Mouse (Mus musculus): ENCODE data around the gene Ptprg. TPM values are rescaled to one million over a fixed set of nuclear protein-coding genes. Genes with fewer than 3 reads are reported as not detected.

The Ptprg gene
- total and polyA plus RNA-seq, 3 experiments: not detected

GRCm38 (mm10) chr14:11828086-11828485 is 274.8 kb downstream of the Ptprg start:
- Histone ChIP-seq H3K4me3 (ENCODE audit: control insufficient read depth in 1 of 2, insufficient read depth in 1 of 2, low read depth in 2 of 2, low read length in 2 of 2) (no peak overlapping the region), H3K36me3 (ENCODE audit: control insufficient read depth in 1 of 2, insufficient read depth in 2 of 2, low read length in 2 of 2) (no peaks in the 10 kb centered on the region), H3K9me3 (replicated peaks; ENCODE audit: insufficient read depth, low read length) (no peaks in the 10 kb centered on the region), H3K27me3 (ENCODE audit: control insufficient read depth in 1 of 2, insufficient read depth in 2 of 2, low read length in 2 of 2) (no peaks in the 10 kb centered on the region), H3K4me1 (ENCODE audit: control insufficient read depth in 1 of 2, insufficient read depth in 2 of 2, low read length in 2 of 2) (no peaks in the 10 kb centered on the region), H3K27ac (ENCODE audit: control insufficient read depth, low read depth, low read length) (no peak overlapping the region), H3K9ac (ENCODE audit: control insufficient read depth, low read depth, low read length, poor library complexity, severe bottlenecking) (no peak overlapping the region), H3K79me2 (ENCODE audit: control insufficient read depth, insufficient read depth, low read length, poor library complexity) (no peaks in the 10 kb centered on the region)
- DNase-seq (ENCODE audit: low read depth, low spot score): no peak
- no peak for TF ChIP-seq HCFC1 (IDR thresholded peaks at IDR 0.05; ENCODE audit: low read depth, low read length)
- no peak for TF ChIP-seq POLR2AphosphoS5 (IDR thresholded peaks at IDR 0.05; ENCODE audit: borderline replicate concordance, low read depth, low read length)
- TF ChIP-seq CTCF (IDR thresholded peaks at IDR 0.05 in 2 of 3, conservative IDR thresholded peaks at IDR 0.05 in 1 of 3; ENCODE audit: control insufficient read depth in 1 of 3, insufficient read depth in 1 of 3, low read depth in 2 of 3, low read length in 3 of 3, poor library complexity in 1 of 3, severe bottlenecking in 1 of 3): no peak
- TF ChIP-seq BHLHE40 (IDR thresholded peaks at IDR 0.05; ENCODE audit: borderline replicate concordance, low read depth, low read length): no peak
- no peak for TF ChIP-seq CHD1 (IDR thresholded peaks at IDR 0.05; ENCODE audit: low read depth, low read length)
- TF ChIP-seq MAZ (IDR thresholded peaks at IDR 0.05; ENCODE audit: low read depth, low read length): no peak
- no peak for TF ChIP-seq CHD2 (IDR thresholded peaks at IDR 0.05; ENCODE audit: low read length)
- no peak for TF ChIP-seq JUND (IDR thresholded peaks at IDR 0.05; ENCODE audit: low read depth, low read length)
- no peak for TF ChIP-seq E2F4 (IDR thresholded peaks at IDR 0.05; ENCODE audit: borderline replicate concordance, low read depth, low read length)
- no peak for TF ChIP-seq ZNF384 (IDR thresholded peaks at IDR 0.05; ENCODE audit: low read depth, low read length)
- TF ChIP-seq TCF12 (IDR thresholded peaks at IDR 0.05; ENCODE audit: low read depth, low read length): no peak

- no peaks in the 10 kb centered on the region for H3K9me3 ChIP-seq (replicated peaks; ENCODE audit: insufficient read depth, low read length)
- H3K4me1 ChIP-seq (ENCODE audit: control insufficient read depth in 1 of 2, insufficient read depth in 2 of 2, low read length in 2 of 2): no peaks in the 10 kb centered on the region
- H3K27me3 ChIP-seq (ENCODE audit: control insufficient read depth in 1 of 2, insufficient read depth in 2 of 2, low read length in 2 of 2): no peaks in the 10 kb centered on the region
These were observed 280.3 kb downstream of the Ptprg start for GRCm38 (mm10) chr14:11833678-11834077.

More at GRCm38 (mm10) chr14:11833678-11834077, 280.3 kb downstream of the Ptprg start:
- Histone ChIP-seq H3K36me3 (ENCODE audit: control insufficient read depth in 1 of 2, insufficient read depth in 2 of 2, low read length in 2 of 2) (no peaks in the 10 kb centered on the region), H3K27ac (ENCODE audit: control insufficient read depth, low read depth, low read length) (no peak overlapping the region), H3K4me3 (ENCODE audit: control insufficient read depth in 1 of 2, insufficient read depth in 1 of 2, low read depth in 2 of 2, low read length in 2 of 2) (no peak overlapping the region), H3K79me2 (ENCODE audit: control insufficient read depth, insufficient read depth, low read length, poor library complexity) (no peaks in the 10 kb centered on the region), H3K9ac (ENCODE audit: control insufficient read depth, low read depth, low read length, poor library complexity, severe bottlenecking) (no peak overlapping the region)
- TF ChIP-seq POLR2A (IDR thresholded peaks at IDR 0.05; ENCODE audit: control insufficient read depth in 1 of 2, insufficient read depth in 1 of 2, low read depth in 1 of 2, low read length in 2 of 2, poor library complexity in 1 of 2) (no peak), SIN3A (IDR thresholded peaks at IDR 0.05; ENCODE audit: low read length) (no peak), POLR2AphosphoS5 (IDR thresholded peaks at IDR 0.05; ENCODE audit: borderline replicate concordance, low read depth, low read length) (no peak), E2F4 (IDR thresholded peaks at IDR 0.05; ENCODE audit: borderline replicate concordance, low read depth, low read length) (no peak), SMC3 (IDR thresholded peaks at IDR 0.05; ENCODE audit: low read depth, low read length) (no peak), JUND (IDR thresholded peaks at IDR 0.05; ENCODE audit: low read depth, low read length) (no peak), CTCF (IDR thresholded peaks at IDR 0.05 in 2 of 3, conservative IDR thresholded peaks at IDR 0.05 in 1 of 3; ENCODE audit: control insufficient read depth in 1 of 3, insufficient read depth in 1 of 3, low read depth in 2 of 3, low read length in 3 of 3, poor library complexity in 1 of 3, severe bottlenecking in 1 of 3) (no peak), CHD1 (IDR thresholded peaks at IDR 0.05; ENCODE audit: low read depth, low read length) (no peak), TCF12 (IDR thresholded peaks at IDR 0.05; ENCODE audit: low read depth, low read length) (no peak), NRF1 (IDR thresholded peaks at IDR 0.05; ENCODE audit: insufficient read depth, low read depth, low read length, poor library complexity, severe bottlenecking) (no peak), HCFC1 (IDR thresholded peaks at IDR 0.05; ENCODE audit: low read depth, low read length) (no peak), TAL1 (IDR thresholded peaks at IDR 0.05; ENCODE audit: low read length) (no peak), RCOR1 (IDR thresholded peaks at IDR 0.05; ENCODE audit: low read depth, low read length) (no peak), CHD2 (IDR thresholded peaks at IDR 0.05; ENCODE audit: low read length) (no peak), MYB (IDR thresholded peaks at IDR 0.05; ENCODE audit: low read depth, low read length) (no peak), MAFK (IDR thresholded peaks at IDR 0.05; ENCODE audit: borderline replicate concordance, low read depth, low read length) (no peak)
- no peak for DNase-seq (ENCODE audit: low read depth, low spot score)
